Mouse (Mus musculus): ENCODE results near the gene Lrp5.

- TF ChIP-seq CTCF (IDR thresholded peaks at IDR 0.05; ENCODE audit: insufficient read depth, low read length) (no peak), POLR2A (IDR thresholded peaks at IDR 0.05; ENCODE audit: borderline replicate concordance, extremely low read depth, low read depth, low read length) (no peak)
Measured at GRCm38 (mm10) chr19:3609826-3610225, 76.5 kb downstream of the Lrp5 start.

Measured in lung, adult 2 months (tissue).